Mouse (Mus musculus) limb, embryonic 11.5 days (tissue): ENCODE data around the gene Anks3. TPM values are rescaled to one million over a fixed set of nuclear protein-coding genes. Genes with fewer than 3 reads are reported as not detected.

Experiments
- ATAC-seq: fragments of 200-750 bp; cut with Nextera tagmentation; 2 replicates; pipeline ENCODE4 v1.8.0; 2017; ENCODE audit warnings: low read depth; ENCODE audit not compliant: insufficient number of reproducible peaks, low FRiP score, low TSS enrichment
- DNase-seq: peaks from one replicate; pipeline ENCODE4 v3.0.0-alpha.2; 2015; ENCODE audit warnings: low spot score
- H3K27ac ChIP-seq: fragments of 300-500 bp; sonication (generic); replicated peaks from 2 replicates; pipeline ENCODE4 v1.5.1; 2014; ENCODE audit warnings: low read depth, mild to moderate bottlenecking, low read length
- H3K27me3 ChIP-seq: fragments of 300-500 bp; sonication (generic); 2 replicates; pipeline ENCODE4 v1.6.1; 2014; ENCODE audit warnings: mild to moderate bottlenecking, low read length, mixed read lengths; ENCODE audit not compliant: control insufficient read depth, insufficient read depth
- H3K36me3 ChIP-seq: fragments of 300-500 bp; sonication (generic); 2 replicates; pipeline ENCODE4 v1.6.1; 2014; ENCODE audit warnings: mild to moderate bottlenecking, low read length, moderate library complexity, mixed read lengths; ENCODE audit not compliant: control insufficient read depth, insufficient read depth
- H3K4me1 ChIP-seq: fragments of 300-500 bp; sonication (generic); 2 replicates; pipeline ENCODE4 v1.6.1; 2014; ENCODE audit warnings: low read length, mixed read lengths; ENCODE audit not compliant: control insufficient read depth, insufficient read depth
- H3K4me2 ChIP-seq: fragments of 300-500 bp; sonication (generic); 2 replicates; pipeline ENCODE4 v1.6.1; 2014; ENCODE audit warnings: low read depth, mild to moderate bottlenecking, moderate library complexity; ENCODE audit not compliant: severe bottlenecking
- H3K4me3 ChIP-seq: fragments of 300-500 bp; sonication (generic); 2 replicates; pipeline ENCODE4 v1.5.1; 2014; ENCODE audit warnings: low read depth, low read length
- H3K9ac ChIP-seq: fragments of 300-500 bp; sonication (generic); 2 replicates; pipeline ENCODE4 v1.6.1; 2014; ENCODE audit warnings: mild to moderate bottlenecking, low read length
- H3K9me3 ChIP-seq: fragments of 300-500 bp; sonication (generic); 2 replicates; pipeline ENCODE4 v1.6.1; 2016; ENCODE audit warnings: low read length; ENCODE audit not compliant: control insufficient read depth
- WGBS: fragments of 180-500 bp; shearing (Covaris S2); extraction: QIAGEN DNeasy Blood & Tissue Kit; methylation state at CpG from one replicate; pipeline ENCODE4 v1.1.7; 2014; 5-methylcytosine and 5-hydroxymethylcytosine counted together
- polyA plus RNA-seq: library from polyadenylated mRNA; unstranded; fragments of >200 nt; fragmentation: Nextera tagmentation; extraction: Ambion mirVana; gene quantifications from 2 replicates; pipeline ENCODE4 v1.2.1, GENCODE M21; 2014

Gene Anks3
- polyA plus RNA-seq, 1 experiment from 2014 or later: 41.0 TPM

GRCm38 (mm10) chr16:4904878-4905277, 59.1 kb downstream of the Anks3 start:
- Histone ChIP-seq H3K4me2 (no peak overlapping the region), H3K9ac (no peak overlapping the region), H3K27me3 (no peaks in the 10 kb centered on the region), H3K27ac (no peak overlapping the region), H3K9me3 (no peaks in the 10 kb centered on the region), H3K4me3 (no peak overlapping the region), H3K36me3 (0 out of 2 replicates have a peak, but pooled peaks cover 4% of the 10 kb centered on the region), H3K4me1 (no peaks in the 10 kb centered on the region)
- DNase-seq (no peak), ATAC-seq (no peak)
- WGBS: 86% methylated on average over 3 of the region's 3 CpGs

- H3K4me3 ChIP-seq: no peak overlapping the region
- no peak for DNase-seq
- H3K4me1 ChIP-seq: no peaks in the 10 kb centered on the region
- no peak overlapping the region for H3K9ac ChIP-seq
- H3K4me2 ChIP-seq: no peak overlapping the region
- ATAC-seq: no peak
- H3K36me3 ChIP-seq: 0 out of 2 replicates have a peak, but pooled peaks cover 2% of the 10 kb centered on the region
- no peaks in the 10 kb centered on the region for H3K9me3 ChIP-seq
- H3K27ac ChIP-seq: no peak overlapping the region
- 81% methylated on average over 6 of the region's 6 CpGs for WGBS
- no peaks in the 10 kb centered on the region for H3K27me3 ChIP-seq
Measured at GRCm38 (mm10) chr16:4903491-4904102, 60.4 kb downstream of the Anks3 start.

- Histone ChIP-seq H3K36me3 (0 out of 2 replicates have a peak, but pooled peaks cover under 1% of the 10 kb centered on the region), H3K4me2 (no peak overlapping the region), H3K9ac (no peak overlapping the region), H3K27me3 (no peaks in the 10 kb centered on the region), H3K4me3 (no peak overlapping the region), H3K27ac (no peak overlapping the region), H3K4me1 (no peaks in the 10 kb centered on the region), H3K9me3 (no peaks in the 10 kb centered on the region)
- WGBS: 93% methylated on average over 2 of the region's 2 CpGs
- DNase-seq (no peak), ATAC-seq (no peak)
Measured at GRCm38 (mm10) chr16:4902390-4902789, 61.6 kb downstream of the Anks3 start.

GRCm38 (mm10) chr16:4901167-4901566, 62.8 kb downstream of the Anks3 start:
- DNase-seq (no peak), ATAC-seq (no peak)
- H3K27me3 ChIP-seq: no peaks in the 10 kb centered on the region
- no peak overlapping the region for H3K4me2 ChIP-seq
- 67% methylated on average over 7 of the region's 7 CpGs for WGBS
- H3K9me3 ChIP-seq: no peaks in the 10 kb centered on the region
- H3K36me3 ChIP-seq: no peaks in the 10 kb centered on the region
- H3K4me1 ChIP-seq: no peaks in the 10 kb centered on the region
- H3K9ac ChIP-seq: no peak overlapping the region
- no peak overlapping the region for H3K27ac ChIP-seq
- no peak overlapping the region for H3K4me3 ChIP-seq

GRCm38 (mm10) chr16:4899711-4900110, 64.3 kb downstream of the Anks3 start:
- Histone ChIP-seq H3K27me3 (no peaks in the 10 kb centered on the region), H3K36me3 (no peaks in the 10 kb centered on the region), H3K4me2 (no peak overlapping the region), H3K27ac (no peak overlapping the region), H3K9ac (no peak overlapping the region), H3K4me1 (no peaks in the 10 kb centered on the region), H3K4me3 (no peak overlapping the region), H3K9me3 (no peaks in the 10 kb centered on the region)
- WGBS: 88% methylated on average over 2 of the region's 2 CpGs
- ATAC-seq: no peak
- DNase-seq: no peak

- Histone ChIP-seq H3K9ac (no peak overlapping the region), H3K4me3 (no peak overlapping the region), H3K27me3 (no peaks in the 10 kb centered on the region), H3K27ac (no peak overlapping the region), H3K36me3 (no peaks in the 10 kb centered on the region), H3K4me2 (no peak overlapping the region), H3K9me3 (no peaks in the 10 kb centered on the region), H3K4me1 (no peaks in the 10 kb centered on the region)
- 87% methylated on average over 6 of the region's 6 CpGs for WGBS
- no peak for DNase-seq
- no peak for ATAC-seq
Measured at GRCm38 (mm10) chr16:4898881-4899280, 65.1 kb downstream of the Anks3 start.

- DNase-seq: no peak
- H3K9ac ChIP-seq: no peak overlapping the region
- H3K4me3 ChIP-seq: no peak overlapping the region
- no peak for ATAC-seq
- no peak overlapping the region for H3K27ac ChIP-seq
- no peaks in the 10 kb centered on the region for H3K36me3 ChIP-seq
- WGBS: 63% methylated on average over 7 of the region's 7 CpGs
- H3K4me2 ChIP-seq: no peak overlapping the region
- no peaks in the 10 kb centered on the region for H3K27me3 ChIP-seq
- no peaks in the 10 kb centered on the region for H3K4me1 ChIP-seq
- no peaks in the 10 kb centered on the region for H3K9me3 ChIP-seq
Measured at GRCm38 (mm10) chr16:4897146-4897730, 66.8 kb downstream of the Anks3 start.

GRCm38 (mm10) chr16:4896249-4897027, 67.6 kb downstream of the Anks3 start:
- H3K4me2 ChIP-seq: no peak overlapping the region
- H3K4me1 ChIP-seq: no peaks in the 10 kb centered on the region
- no peaks in the 10 kb centered on the region for H3K27me3 ChIP-seq
- no peak overlapping the region for H3K27ac ChIP-seq
- WGBS: 76% methylated on average over 5 of the region's 5 CpGs
- no peak for DNase-seq
- ATAC-seq: no peak
- H3K9ac ChIP-seq: no peak overlapping the region
- no peaks in the 10 kb centered on the region for H3K36me3 ChIP-seq
- H3K9me3 ChIP-seq: no peaks in the 10 kb centered on the region
- H3K4me3 ChIP-seq: no peak overlapping the region
